Mouse (Mus musculus): ENCODE results near the gene Ppfibp1. TPM values are rescaled to one million over a fixed set of nuclear protein-coding genes. Genes with fewer than 3 reads are reported as not detected.

Ppfibp1 gene
- total and polyA plus RNA-seq, 3 experiments: 23.4 to 28.2 (median 28.2) TPM

DNA sequence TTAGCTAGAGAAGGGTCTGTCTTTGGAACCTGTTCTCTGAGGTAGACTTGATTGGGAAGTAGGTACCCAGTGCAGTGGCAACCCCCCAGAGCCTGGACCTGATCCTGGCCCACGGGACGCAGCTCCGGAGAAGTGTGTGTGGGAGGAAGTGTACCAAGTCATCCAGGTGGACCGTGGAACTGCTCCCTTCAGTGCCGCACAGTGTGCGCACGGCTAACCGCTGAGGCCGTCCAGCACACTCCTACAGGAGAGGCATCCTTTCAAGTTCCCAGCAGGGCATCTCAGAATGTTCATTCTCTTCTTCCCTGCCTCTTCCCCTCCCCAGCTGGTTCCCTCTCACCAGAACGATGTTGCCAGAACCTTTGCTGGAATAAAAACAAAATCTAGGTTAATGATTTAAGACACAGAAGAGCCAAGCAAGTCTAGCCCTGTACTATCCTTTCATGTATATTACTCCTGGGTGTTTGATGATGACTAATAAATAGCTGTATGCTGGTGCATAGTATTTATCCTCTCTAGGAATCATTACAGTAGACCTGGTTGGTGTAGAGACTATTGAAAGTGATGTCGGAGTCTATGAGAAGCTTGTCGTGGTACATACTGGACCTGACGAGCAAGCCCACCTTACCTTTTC is 77.0 kb downstream of the Ppfibp1 start:
- H3K27ac ChIP-seq (ENCODE audit: insufficient read depth, low read depth): no peak overlapping the region
- H3K4me2 ChIP-seq (ENCODE audit: insufficient read depth, low read depth, poor library complexity, severe bottlenecking): no peak overlapping the region
- no peak overlapping the region for H3K9ac ChIP-seq (ENCODE audit: insufficient read depth, low read depth)
- in situ Hi-C loops (cut with MboI; ENCODE audit: low pct_ligation_motif_present, low pct_unique_long_range_greater_than_20kb, low sequenced_read_pairs) (loop anchor here (10.0 kb wide), 1 partner anchor 130 kb away; no protein-coding TSS in a partner anchor), dilution Hi-C loops (cut with MboI; ENCODE audit: extremely low pct_ligation_motif_present, extremely low pct_unique_long_range_greater_than_20kb, low sequenced_read_pairs) (no loop called here)
- no peak for DNase-seq (ENCODE audit: extremely low read depth)
- no peak for TF ChIP-seq UBTF (IDR thresholded peaks at IDR 0.05; ENCODE audit: low read depth, low read length)
- no peak for TF ChIP-seq RCOR1 (conservative IDR thresholded peaks at IDR 0.05; ENCODE audit: low read depth, low read length)
- no peak for TF ChIP-seq ZMIZ1 (IDR thresholded peaks at IDR 0.05; ENCODE audit: low read depth, low read length)
- TF ChIP-seq BHLHE40 (IDR thresholded peaks at IDR 0.05; ENCODE audit: low read depth, low read length): no peak
- TF ChIP-seq MXI1 (IDR thresholded peaks at IDR 0.05; ENCODE audit: low read depth, low read length): no peak
- TF ChIP-seq CHD2 (IDR thresholded peaks at IDR 0.05; ENCODE audit: low read length): no peak
- TF ChIP-seq TCF12 (IDR thresholded peaks at IDR 0.05; ENCODE audit: low read depth, low read length): no peak
- TF ChIP-seq USF2 (conservative IDR thresholded peaks at IDR 0.05; ENCODE audit: low read depth, low read length): no peak
- TF ChIP-seq SMC3 (IDR thresholded peaks at IDR 0.05; ENCODE audit: low read depth, low read length): no peak
- no peak for TF ChIP-seq ZKSCAN1 (IDR thresholded peaks at IDR 0.05; ENCODE audit: borderline replicate concordance, low read depth, low read length)
- TF ChIP-seq PAX5 (IDR thresholded peaks at IDR 0.05; ENCODE audit: low read length): no peak
- TF ChIP-seq POLR2AphosphoS2 (IDR thresholded peaks at IDR 0.05; ENCODE audit: low read depth, low read length): no peak
- TF ChIP-seq E2F4 (IDR thresholded peaks at IDR 0.05; ENCODE audit: insufficient replicate concordance, low read depth, low read length): no peak
- TF ChIP-seq MEF2A (IDR thresholded peaks at IDR 0.05; ENCODE audit: borderline replicate concordance, low read depth, low read length): no peak
- TF ChIP-seq JUND (conservative IDR thresholded peaks at IDR 0.05; ENCODE audit: low read depth, low read length): no peak
- TF ChIP-seq SIN3A (IDR thresholded peaks at IDR 0.05; ENCODE audit: low read length): no peak
- no peaks in the 10 kb centered on the region for H3K9me3 ChIP-seq (replicated peaks; ENCODE audit: low read length)
- no peak overlapping the region for H3K4me3 ChIP-seq (replicated peaks in 1 of 3; ENCODE audit: low read depth in 2 of 3, low read length in 2 of 3, poor library complexity in 1 of 3)
- H3K4me1 ChIP-seq (ENCODE audit: control insufficient read depth in 1 of 2, insufficient read depth in 2 of 2): 0 out of 4 replicates have a peak, but pooled peaks cover 0 to 3% of the 10 kb centered on the region in 2 experiments
- H3K79me2 ChIP-seq (replicated peaks; ENCODE audit: control insufficient read depth, extremely low read depth, insufficient read depth, poor library complexity, severe bottlenecking): no peaks in the 10 kb centered on the region; the same call in 1 of the 2 replicates
- H3K27me3 ChIP-seq (replicated peaks): no peaks in the 10 kb centered on the region
- peaks cover 0 to 6% of the 10 kb centered on the region in 2 experiments for H3K36me3 ChIP-seq (replicated peaks in 1 of 2; ENCODE audit: control insufficient read depth in 1 of 2, insufficient read depth in 1 of 2, low read length in 1 of 2)

DNA sequence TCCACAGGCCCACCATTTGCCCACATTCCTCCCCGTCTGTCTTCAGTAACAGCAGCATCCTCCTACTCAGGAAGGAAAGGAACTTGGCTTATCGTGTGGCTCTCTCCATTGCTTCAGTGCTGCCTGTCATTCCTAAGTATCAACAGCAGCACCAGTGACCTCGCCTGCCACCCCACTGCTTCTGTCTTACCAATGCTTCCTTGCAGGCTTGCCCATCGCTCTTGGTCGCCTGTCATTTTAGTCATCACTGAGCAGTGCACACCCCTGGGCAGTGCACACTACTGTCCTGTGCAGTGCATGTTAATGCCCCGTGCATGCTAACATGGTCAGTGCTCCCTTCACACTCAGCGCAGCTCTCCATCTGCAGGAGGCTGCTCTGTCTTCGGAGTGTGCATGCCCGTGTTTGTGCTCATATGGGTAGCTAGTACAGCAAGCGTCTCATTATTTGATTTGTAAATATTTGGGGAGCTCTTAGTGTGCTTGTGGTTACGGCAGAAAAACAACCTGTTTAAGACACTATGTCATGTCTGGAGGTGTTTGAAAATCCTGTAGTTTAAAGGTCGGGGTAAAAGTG is 78.2 kb downstream of the Ppfibp1 start:
- Histone ChIP-seq H3K27ac (ENCODE audit: insufficient read depth, low read depth) (no peak overlapping the region), H3K79me2 (replicated peaks; ENCODE audit: control insufficient read depth, extremely low read depth, insufficient read depth, poor library complexity, severe bottlenecking) (no peaks in the 10 kb centered on the region; the same call in 1 of the 2 replicates), H3K9me3 (replicated peaks; ENCODE audit: low read length) (no peaks in the 10 kb centered on the region), H3K9ac (ENCODE audit: insufficient read depth, low read depth) (no peak overlapping the region), H3K4me3 (replicated peaks in 1 of 3; ENCODE audit: low read depth in 2 of 3, low read length in 2 of 3, poor library complexity in 1 of 3) (no peak overlapping the region), H3K4me1 (ENCODE audit: control insufficient read depth in 1 of 2, insufficient read depth in 2 of 2) (0 out of 4 replicates have a peak, but pooled peaks cover 0 to 3% of the 10 kb centered on the region in 2 experiments), H3K27me3 (replicated peaks) (no peaks in the 10 kb centered on the region), H3K36me3 (replicated peaks in 1 of 2; ENCODE audit: control insufficient read depth in 1 of 2, insufficient read depth in 1 of 2, low read length in 1 of 2) (peaks cover 0 to 6% of the 10 kb centered on the region in 2 experiments), H3K4me2 (ENCODE audit: insufficient read depth, low read depth, poor library complexity, severe bottlenecking) (no peak overlapping the region)
- TF ChIP-seq MAFK (IDR thresholded peaks at IDR 0.05; ENCODE audit: insufficient replicate concordance, low read length): no peak
- no peak for TF ChIP-seq PAX5 (IDR thresholded peaks at IDR 0.05; ENCODE audit: low read length)
- no peak for TF ChIP-seq RCOR1 (conservative IDR thresholded peaks at IDR 0.05; ENCODE audit: low read depth, low read length)
- TF ChIP-seq JUN (IDR thresholded peaks at IDR 0.05; ENCODE audit: insufficient read depth, low read depth, low read length): no peak
- no peak for TF ChIP-seq TBP (conservative IDR thresholded peaks at IDR 0.05; ENCODE audit: low read depth, low read length)
- in situ Hi-C loops (cut with MboI; ENCODE audit: low pct_ligation_motif_present, low pct_unique_long_range_greater_than_20kb, low sequenced_read_pairs): loop anchor here (10.0 kb wide), 1 partner anchor 132 kb away; no protein-coding TSS in a partner anchor
- dilution Hi-C loops (cut with MboI; ENCODE audit: extremely low pct_ligation_motif_present, extremely low pct_unique_long_range_greater_than_20kb, low sequenced_read_pairs): no loop called here
- DNase-seq (ENCODE audit: extremely low read depth): no peak
